Mouse (Mus musculus) retina, postnatal 1 day (tissue): Measurements from ENCODE around the gene Krt5.
"Not testable (repeated sequence)": the region's sequence is repeated elsewhere in the genome, so short reads cannot be mapped to it uniquely, and the experiment has no call there.

Experiments used
- DNase-seq: peaks from one replicate; pipeline ENCODE4 v3.0.0-alpha.2; 2012

The Krt5 gene

DNA sequence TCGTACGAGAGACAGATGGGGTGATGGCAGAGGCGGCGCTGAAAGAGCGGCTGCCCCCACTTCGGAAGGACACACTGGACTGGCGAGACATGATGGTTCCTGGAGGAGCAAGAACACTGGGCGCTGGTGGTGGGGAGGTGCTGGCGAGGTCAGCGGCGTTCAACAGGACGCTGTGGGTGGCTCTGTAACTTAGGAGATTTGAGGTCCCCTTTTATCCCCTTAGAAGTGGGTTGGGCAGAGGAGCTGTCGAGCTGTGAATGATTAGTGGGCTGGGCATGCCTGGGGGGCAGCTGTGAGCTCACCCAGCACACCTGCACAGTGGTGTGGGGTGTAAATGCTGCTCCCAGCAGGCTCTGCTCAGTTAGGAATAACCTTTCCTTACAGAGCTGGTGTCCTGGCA, at the start of gene Krt5:
TSS of gene Krt5 (minus strand) at position 179 of the 400 bp plus-strand sequence.
- DNase-seq, result no peak

DNA sequence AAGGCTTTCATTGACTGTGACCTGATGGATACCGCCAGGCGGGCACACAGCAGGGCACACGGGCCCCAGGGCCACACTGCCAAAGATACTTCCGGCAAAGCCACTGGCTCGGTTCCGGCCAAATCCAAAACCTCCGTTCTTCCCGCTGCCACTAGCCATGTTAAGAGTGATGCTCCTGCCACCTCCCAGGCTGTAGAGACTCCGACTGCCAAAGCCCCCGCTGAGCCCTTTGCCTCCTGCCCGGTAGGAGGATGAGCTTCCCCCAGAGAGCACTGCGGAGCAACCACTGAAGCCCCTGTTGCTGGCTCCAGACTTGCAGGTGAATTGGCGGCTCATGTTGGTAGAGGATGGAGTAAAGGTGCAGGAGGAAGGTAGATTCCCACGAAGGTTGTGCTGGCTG, 30.0 kb upstream of the Krt5 start, which contains the start of gene Krt71:
TSS of gene Krt71 (minus strand) at position 399 of the 400 bp plus-strand sequence.
- no peak for DNase-seq

- peak; percentile 93 for DNase-seq
Measured at GRCm38 (mm10) chr15:101737786-101738185, 25.1 kb upstream of the Krt5 start.

- DNase-seq, result no peak
Measured at GRCm38 (mm10) chr15:101730653-101731052, 18.0 kb upstream of the Krt5 start.

DNA sequence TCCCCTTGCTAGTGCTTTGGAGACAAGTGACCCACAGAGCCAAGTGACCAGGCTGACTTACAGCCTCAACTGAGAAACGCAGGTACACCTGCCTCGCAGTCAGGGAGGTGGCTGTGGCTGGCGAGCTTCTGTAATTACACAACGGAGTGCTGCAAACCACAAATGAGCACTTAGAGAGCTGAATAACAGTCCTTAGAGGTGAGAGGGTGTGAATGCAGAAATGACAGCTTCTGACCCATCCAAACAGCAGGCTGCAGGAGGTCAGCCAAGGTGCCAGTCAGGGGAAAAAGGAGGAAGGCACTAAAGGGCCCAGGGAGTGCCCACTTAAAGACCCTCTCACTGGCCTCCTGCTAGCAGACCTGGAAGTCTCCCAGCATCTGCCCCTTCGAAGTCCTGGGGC, 12.0 kb upstream of the Krt5 start:
- no peak for DNase-seq

DNA sequence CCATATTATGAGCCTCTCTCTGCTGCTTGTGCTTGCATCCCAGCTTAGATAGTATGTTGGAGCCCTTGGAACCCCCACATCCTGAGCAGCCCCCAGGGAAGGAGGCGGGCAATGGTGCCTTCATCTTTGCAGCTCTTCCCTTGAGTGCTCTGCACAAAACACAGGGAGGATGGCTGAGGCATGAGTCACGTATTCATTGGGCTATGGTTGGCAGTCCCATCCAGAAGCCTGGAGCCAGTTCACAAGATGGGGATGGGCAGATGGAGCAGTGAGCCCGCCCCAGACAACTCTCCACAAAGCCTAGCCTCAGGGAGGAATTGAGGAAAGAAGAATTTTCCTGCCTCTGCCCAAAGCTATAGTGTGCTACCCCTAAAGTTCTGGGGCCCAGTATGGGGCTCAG, 3.1 kb upstream of the Krt5 start:
- no peak for DNase-seq

GRCm38 (mm10) chr15:101714356-101714755, 1.7 kb upstream of the Krt5 start:
- DNase-seq, result no peak

DNA sequence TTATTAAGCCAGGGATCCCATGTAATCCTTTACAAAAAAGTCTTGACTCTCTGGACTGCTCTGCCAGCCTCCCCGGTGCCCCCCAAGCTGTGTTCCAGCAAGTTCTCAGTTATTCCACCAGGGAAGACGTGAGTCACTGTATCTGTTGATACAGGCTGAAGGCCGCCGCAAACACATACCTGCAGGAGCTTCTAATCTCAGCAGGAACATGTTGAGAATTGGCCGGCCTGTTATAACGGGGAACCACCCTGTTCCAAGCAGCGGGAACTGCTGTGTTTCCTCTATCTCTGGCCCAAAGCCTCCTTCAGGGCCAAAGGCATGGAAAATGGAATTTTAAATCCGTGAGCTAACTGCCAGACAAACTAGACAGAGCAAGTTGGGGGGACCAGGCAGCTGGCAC, 1.0 kb upstream of the Krt5 start:
- no peak for DNase-seq

GRCm38 (mm10) chr15:101708683-101709082, 4.0 kb downstream of the Krt5 start:
- no peak for DNase-seq

DNA sequence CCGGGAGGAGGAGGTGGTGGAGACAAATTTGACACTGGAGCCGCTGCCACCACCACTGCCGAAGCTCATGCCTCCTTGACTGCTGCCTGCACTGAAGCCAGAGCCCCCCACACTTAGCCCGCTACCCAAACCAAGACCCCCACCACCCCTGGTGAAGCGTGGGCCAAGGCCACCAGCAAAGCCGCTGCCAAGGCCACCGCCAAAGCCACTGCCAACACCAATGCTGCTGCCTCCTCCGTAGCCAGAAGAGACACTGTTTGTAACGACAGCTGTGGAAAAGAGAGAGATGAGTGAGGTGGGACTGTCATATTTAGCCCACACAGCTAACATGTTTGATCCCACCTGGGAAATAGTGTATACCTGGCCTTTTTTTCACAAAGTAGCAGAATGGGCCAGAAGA, 5.2 kb downstream of the Krt5 start:
- DNase-seq, result no peak

DNA sequence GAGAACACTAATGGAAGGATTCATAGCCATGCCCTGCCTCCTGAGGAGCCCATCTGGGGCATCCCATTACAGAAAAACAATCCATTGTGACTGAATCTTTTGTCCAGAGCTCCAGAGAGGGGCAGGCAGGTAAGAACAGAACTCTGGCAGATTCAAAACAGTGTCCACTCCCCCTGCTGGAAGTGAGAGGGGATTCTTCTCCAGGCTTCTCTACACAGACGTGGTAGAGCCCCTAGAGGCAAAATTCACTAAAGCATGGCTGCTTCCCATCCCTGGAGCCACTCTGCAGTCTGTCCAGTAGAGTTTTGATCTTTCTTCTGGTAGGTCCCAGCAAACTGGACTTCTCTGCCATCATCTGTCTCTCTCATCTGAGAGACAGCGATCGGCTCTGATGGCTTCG, 8.6 kb downstream of the Krt5 start:
- peak; percentile 57 for DNase-seq

DNA sequence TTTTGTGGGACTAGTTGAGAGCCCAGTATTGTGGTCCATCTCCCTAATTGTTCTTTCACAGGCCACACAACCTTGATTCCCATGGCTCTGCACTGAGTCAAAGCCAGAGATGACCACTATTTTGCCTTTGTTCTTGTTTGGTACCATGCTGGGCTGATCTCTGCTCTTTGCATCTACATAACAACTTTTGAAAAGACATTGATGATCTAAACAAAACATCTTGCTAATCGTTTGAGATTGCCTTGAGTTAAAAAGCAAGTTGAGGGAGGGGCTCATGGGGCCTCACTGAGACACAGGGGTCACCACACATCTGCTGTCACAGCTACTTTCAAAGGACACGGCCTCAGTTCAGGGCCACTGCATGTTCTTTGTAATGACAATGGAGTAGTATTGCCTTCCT, 10.3 kb downstream of the Krt5 start:
- DNase-seq, result no peak

- DNase-seq, result no peak
Measured at GRCm38 (mm10) chr15:101699866-101700265, 12.8 kb downstream of the Krt5 start.

DNA sequence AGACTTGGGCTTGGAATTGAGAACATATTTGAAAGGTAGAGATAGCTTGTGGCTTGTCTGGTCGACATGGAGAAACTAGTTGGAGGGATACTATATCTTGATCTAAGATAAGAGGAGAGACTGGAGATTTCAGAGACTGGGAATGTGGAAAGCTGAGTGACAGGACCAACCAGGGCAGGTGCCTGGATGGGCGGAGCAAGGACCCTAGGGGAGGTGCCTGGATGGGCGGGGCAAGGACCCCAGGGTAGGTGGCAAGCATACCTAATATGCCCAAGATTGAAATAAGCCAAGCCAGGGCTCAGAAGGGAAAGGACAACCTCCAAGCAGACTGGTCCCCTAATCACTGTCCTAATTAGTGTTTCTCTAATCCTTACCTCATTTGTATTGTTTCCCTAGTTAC, 13.5 kb downstream of the Krt5 start:
- DNase-seq, result peak; percentile 20

DNA sequence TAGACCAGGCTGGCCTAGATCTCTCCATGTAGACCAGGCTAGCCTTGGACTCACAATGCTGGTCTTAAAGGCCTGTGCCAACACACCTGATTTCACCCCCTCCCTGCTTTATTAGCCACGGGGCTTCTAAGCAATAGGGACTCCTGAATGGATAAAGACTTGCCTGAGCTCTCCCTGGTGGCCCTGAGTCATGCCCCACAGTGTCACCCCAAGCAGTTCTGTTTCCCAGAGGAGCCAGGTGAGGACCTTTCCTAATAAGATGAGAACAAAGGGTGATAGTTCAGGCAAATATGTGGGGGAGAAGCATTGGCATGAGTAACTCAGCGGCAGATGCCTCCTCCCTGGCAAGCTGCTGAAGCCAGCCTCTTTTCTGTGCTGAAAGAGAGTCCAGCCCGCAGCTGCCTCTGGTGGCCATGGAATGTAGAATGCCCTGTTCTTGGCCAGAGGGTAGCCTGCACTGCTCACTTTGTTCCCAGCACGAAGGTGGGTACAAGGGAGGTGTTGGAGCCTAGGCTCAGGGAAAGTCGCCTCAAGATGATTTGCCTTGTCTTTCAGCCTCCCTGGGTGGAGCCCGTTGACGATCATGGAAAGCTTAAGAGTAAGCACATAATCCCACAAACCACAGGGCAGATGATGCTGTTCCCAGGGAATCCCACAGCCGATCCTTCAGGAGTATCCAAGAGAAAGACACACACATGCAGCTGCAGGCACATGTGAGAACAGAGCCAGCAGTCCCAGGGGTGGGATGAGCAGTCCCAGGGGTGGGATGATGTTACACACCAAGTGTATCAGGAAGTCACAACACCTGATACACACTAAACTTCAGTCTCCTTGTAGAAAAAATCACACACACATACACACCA, 15.1 kb downstream of the Krt5 start:
- peak; percentile 34 for DNase-seq

GRCm38 (mm10) chr15:101694207-101694606, 18.5 kb downstream of the Krt5 start, which contains the start of gene Krt6a:
Gene Krt6a (minus strand): TSS chr15:101694307.
- DNase-seq, result no peak

DNA sequence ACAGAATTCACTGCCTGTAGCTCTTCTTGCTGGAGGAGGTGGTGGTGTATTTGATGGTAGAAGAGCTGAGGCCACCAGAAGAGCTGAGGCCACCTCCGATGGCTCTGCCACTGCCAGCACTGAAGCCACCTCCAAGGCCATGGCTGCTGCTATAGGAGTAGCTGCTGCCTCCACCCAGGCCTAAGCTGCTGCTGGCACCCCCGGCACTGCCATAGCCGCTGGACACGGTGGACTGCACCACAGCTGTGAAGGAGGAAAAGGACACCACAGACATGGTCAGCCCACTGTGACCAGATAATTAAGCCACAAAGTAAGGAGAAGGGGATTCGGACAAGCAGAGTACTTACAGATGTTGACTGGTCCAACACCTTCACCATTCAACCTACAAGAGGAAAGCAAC, 22.2 kb downstream of the Krt5 start:
- DNase-seq, result not testable (repeated sequence)

GRCm38 (mm10) chr15:101688161-101688560, 24.5 kb downstream of the Krt5 start:
- no peak for DNase-seq

GRCm38 (mm10) chr15:101680187-101680586, 32.5 kb downstream of the Krt5 start, which contains the start of gene Krt6b:
Gene Krt6b (minus strand): TSS chr15:101680287.
- DNase-seq, result no peak

- no peak for DNase-seq
Measured at GRCm38 (mm10) chr15:101675978-101676377, 36.7 kb downstream of the Krt5 start.
